Mouse (Mus musculus): ENCODE results near the gene Gm21854. TPM values are rescaled to one million over a fixed set of nuclear protein-coding genes. Genes with fewer than 3 reads are reported as not detected.
"Not testable (repeated sequence)": the region's sequence is repeated elsewhere in the genome, so short reads cannot be mapped to it uniquely, and the experiment has no call there.

Gene Gm21854
- total RNA-seq (2021), result not detected

GRCm38 (mm10) chrY:5656686-5657085 lies at the start of gene Gm21854:
Gm21854 (plus strand) TSS chrY:5656986.
- not testable (repeated sequence) for DNase-seq

Other genes starting within 250 kb of the Gm21854 start
- gene Gm20914, start 69.0 kb downstream of the Gm21854 start, total RNA-seq (2021), result not detected
- not detected for gene Gm28171, start 136.4 kb downstream of the Gm21854 start, total RNA-seq (2021)